In the genomic region with DNA sequence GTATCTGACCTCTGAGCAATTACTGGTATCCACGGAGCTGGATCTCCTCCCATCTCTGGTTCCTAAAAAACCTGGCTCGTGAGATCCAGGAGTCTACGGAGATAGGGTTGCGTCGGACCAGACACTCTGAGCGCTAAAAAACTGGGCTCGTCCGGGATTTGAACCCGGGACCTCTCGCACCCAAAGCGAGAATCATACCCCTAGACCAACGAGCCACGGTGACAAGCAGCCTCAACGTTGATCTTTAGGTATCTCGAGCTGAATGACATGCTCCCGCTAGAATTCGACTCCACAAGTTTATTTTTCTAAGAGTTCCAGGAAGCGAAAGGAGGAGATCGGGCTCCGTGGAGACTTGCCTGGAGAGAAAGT, we compare ENCODE assay signal across 8 mouse cellular contexts. TPM values are rescaled to one million over a fixed set of nuclear protein-coding genes. Genes with fewer than 3 reads are reported as not detected.
A peak's percentile ranks its signal among the peaks of the same experiment; 100 is the strongest.
DNase-seq lines count a peak whose midpoint lies in the region; ATAC-seq and TF ChIP-seq lines count a peak whose summit lies in the region.

No protein-coding gene starts in this region.

- peak; percentile 10 for ATAC-seq in granulocyte monocyte progenitor cell, adult 5-6 weeks (replicated peaks; ENCODE audit: poor library complexity, severe bottlenecking)
- 0 out of 2 replicates have a peak, but pooled peaks have one; percentile 36 for ATAC-seq in midbrain, postnatal 0 days (ENCODE audit: low FRiP score)

- H3K4me1 ChIP-seq in kidney, adult 2 months (ENCODE audit: control insufficient read depth, insufficient read depth, low read length), result no peaks in the 10 kb centered on the region
- H3K4me1 ChIP-seq in midbrain, postnatal 0 days (ENCODE audit: insufficient read depth, low read length), result no peaks in the 10 kb centered on the region

- no peaks in the 10 kb centered on the region for H3K27me3 ChIP-seq in kidney, adult 2 months (replicated peaks; ENCODE audit: control insufficient read depth, insufficient read depth, low read length)
- no peaks in the 10 kb centered on the region for H3K27me3 ChIP-seq in midbrain, postnatal 0 days (ENCODE audit: insufficient read depth, low read length)

- 8% methylated on average over 20 of the region's 20 CpGs for WGBS in kidney, adult 2 months
- WGBS in midbrain, postnatal 0 days, result under 1% methylated on average over 20 of the region's 20 CpGs

- no peaks in the 10 kb centered on the region for H3K9me3 ChIP-seq in midbrain, postnatal 0 days (ENCODE audit: low read length)

- no peak for TF ChIP-seq POLR2A in kidney, adult 2 months (IDR thresholded peaks at IDR 0.05; ENCODE audit: low read depth, low read length)

- H3K4me3 ChIP-seq in kidney, adult 2 months (ENCODE audit: insufficient read depth, low read depth, low read length), result peak overlapping the region; percentile 93
- peak overlapping the region; percentile 64 for H3K4me3 ChIP-seq in midbrain, postnatal 0 days (ENCODE audit: low read depth, low read length)

- no peak for TF ChIP-seq CTCF in kidney, adult 2 months (conservative IDR thresholded peaks at IDR 0.05; ENCODE audit: insufficient read depth, insufficient read length, low read depth, low read length)
- no peak for TF ChIP-seq CTCF in midbrain, postnatal 0 days (IDR thresholded peaks at IDR 0.05)

- DNase-seq in urinary bladder, postnatal 25 days (ENCODE audit: low spot score), result peak; percentile 77
- DNase-seq in urinary bladder, postnatal 10 days (ENCODE audit: low spot score), result no peak
- DNase-seq in embryo, embryonic 11.5 days (ENCODE audit: low read depth, low spot score), result peak; percentile 77
- DNase-seq in kidney, adult 2 months, result peak; percentile 85
- peak; percentile 89 for DNase-seq in liver
- peak; percentile 84 for DNase-seq in midbrain, postnatal 0 days (ENCODE audit: low spot score)
- peak; percentile 60 to 61 for DNase-seq in spleen, postnatal 14 days (ENCODE audit: low spot score in 2 of 2)

- H3K9ac ChIP-seq in midbrain, postnatal 0 days (replicated peaks; ENCODE audit: low read length, poor library complexity, severe bottlenecking), result peak overlapping the region; percentile 62

- peak overlapping the region; percentile 58 for H3K27ac ChIP-seq in kidney, adult 2 months (ENCODE audit: insufficient read depth, low read depth, low read length)
- H3K27ac ChIP-seq in midbrain, postnatal 0 days (ENCODE audit: low read depth, low read length), result peak overlapping the region; percentile 64; the same call in 1 of the 2 replicates

- H3K36me3 ChIP-seq in kidney, adult 2 months (ENCODE audit: control insufficient read depth, insufficient read depth, low read length), result no peaks in the 10 kb centered on the region
- H3K36me3 ChIP-seq in midbrain, postnatal 0 days (ENCODE audit: insufficient read depth, low read length), result no peaks in the 10 kb centered on the region

- H3K4me2 ChIP-seq in midbrain, postnatal 0 days (ENCODE audit: low read depth, low read length, poor library complexity, severe bottlenecking), result peak overlapping the region; percentile 57

RNA-seq across cellular contexts. Expression of a gene that starts 17.7 kb away (rescaled TPM):
- 4.9 and 6.9 TPM in 2 replicates for total RNA-seq in granulocyte monocyte progenitor cell, adult 5-6 weeks (2014; fragmentation: Nextera tagmentation)
- 9.7 and 10.7 TPM in 2 replicates for total RNA-seq in granulocyte monocyte progenitor cell, adult 5-6 weeks (2017)
- polyA plus RNA-seq in kidney, adult 2 months (2012; rRNA removed), result 12.0 and 14.9 TPM in 2 replicates
- total RNA-seq in midbrain, postnatal 0 days (2014; rRNA removed), result 16.9 and 21.7 TPM in 2 replicates
- polyA plus RNA-seq in midbrain, postnatal 0 days (2015; fragmentation: Nextera tagmentation; extraction: Ambion mirVana), result 10.0 and 10.7 TPM in 2 replicates

RNA-seq across cellular contexts. Expression of a gene that starts 53.0 kb away (rescaled TPM):
- 1.7 and 2.2 TPM in 2 replicates for total RNA-seq in granulocyte monocyte progenitor cell, adult 5-6 weeks (2014; fragmentation: Nextera tagmentation)
- 0.46 and 0.56 TPM in 2 replicates for total RNA-seq in granulocyte monocyte progenitor cell, adult 5-6 weeks (2017)
- polyA plus RNA-seq in kidney, adult 2 months (2012; rRNA removed), result 7.9 and 9.8 TPM in 2 replicates
- total RNA-seq in midbrain, postnatal 0 days (2014; rRNA removed), result 36.2 and 48.2 TPM in 2 replicates
- 23.3 and 26.3 TPM in 2 replicates for polyA plus RNA-seq in midbrain, postnatal 0 days (2015; fragmentation: Nextera tagmentation; extraction: Ambion mirVana)

RNA-seq across cellular contexts. Expression of a gene that starts 54.3 kb away (rescaled TPM):
- not detected in 2 replicates for total RNA-seq in granulocyte monocyte progenitor cell, adult 5-6 weeks (2014; fragmentation: Nextera tagmentation)
- not detected in 2 replicates for total RNA-seq in granulocyte monocyte progenitor cell, adult 5-6 weeks (2017)
- 0.11 TPM in 1 of 2 replicates, not detected in the other for polyA plus RNA-seq in kidney, adult 2 months (2012; rRNA removed)
- not detected in 2 replicates for total RNA-seq in midbrain, postnatal 0 days (2014; rRNA removed)
- not detected in 2 replicates for polyA plus RNA-seq in midbrain, postnatal 0 days (2015; fragmentation: Nextera tagmentation; extraction: Ambion mirVana)

Comparison
In these comparisons a context has a peak if more than half of its experiments do, and no peak if none do; other contexts are left out.
1. RNA of a gene that starts 53.0 kb away (total RNA-seq): 36.2 to 48.2 TPM in midbrain, postnatal 0 days; 0.46 to 2.2 TPM in granulocyte monocyte progenitor cell, adult 5-6 weeks; every median in the first group is over 10 times any median in the second.